Mouse (Mus musculus) ES-Bruce4 (cell line): ENCODE measurements around the gene Nr6a1.

Experiments
- CTCF ChIP-seq: IDR thresholded peaks from one replicate; pipeline ENCODE4 v1.8.1; 2011; ENCODE audit warnings: low read depth, low read length
- EP300 ChIP-seq: IDR thresholded peaks from 2 replicates; pipeline ENCODE4 v1.6.1; 2011; ENCODE audit warnings: low read depth, low read length; ENCODE audit not compliant: insufficient read depth
- POLR2A ChIP-seq: IDR thresholded peaks from one replicate; pipeline ENCODE4 v1.8.1; 2011; ENCODE audit warnings: low read length; ENCODE audit not compliant: insufficient read depth

- TF ChIP-seq EP300 (no peak), CTCF (no peak), POLR2A (no peak)
Measured at GRCm38 (mm10) chr2:38864011-38864410, 63.5 kb downstream of the Nr6a1 start.
